Mouse (Mus musculus) small intestine, adult 2 months (tissue): ENCODE results near the gene Dtx2.

Experiments used
- CTCF ChIP-seq: fragments of 200-500 bp; IDR thresholded peaks from 2 replicates; pipeline ENCODE4 v1.5.1; 2012; ENCODE audit warnings: low read depth, mild to moderate bottlenecking, control low read depth, inconsistent platforms, low read length, moderate library complexity, mixed read lengths; ENCODE audit not compliant: insufficient replicate concordance, insufficient read length; ENCODE audit errors: extremely low read depth
- POLR2A ChIP-seq: fragments of 200-500 bp; IDR thresholded peaks from 2 replicates; pipeline ENCODE4 v1.6.1; 2012; ENCODE audit warnings: low read depth, mild to moderate bottlenecking, control low read depth, inconsistent platforms, low read length, moderate library complexity

GRCm38 (mm10) chr5:136007745-136008144 is 13.1 kb downstream of the Dtx2 start:
- TF ChIP-seq CTCF (no peak), POLR2A (no peak)
